Mouse (Mus musculus) MEL (cell line): Measurements from ENCODE around the gene Tmem203.
A peak's percentile ranks its signal among the peaks of the same experiment; 100 is the strongest.

Source experiments
- BHLHE40 ChIP-seq: IDR thresholded peaks from 2 replicates; pipeline ENCODE4 v1.6.1; 2012; ENCODE audit warnings: low read depth, mild to moderate bottlenecking, inconsistent platforms, low read length, improper control_type of control experiment, borderline replicate concordance
- CHD1 ChIP-seq: IDR thresholded peaks from 2 replicates; pipeline ENCODE4 v1.6.1; 2012; ENCODE audit warnings: low read depth, mild to moderate bottlenecking, inconsistent platforms, low read length, improper control_type of control experiment
- CHD2 ChIP-seq: IDR thresholded peaks from 2 replicates; pipeline ENCODE4 v1.6.1; 2011; ENCODE audit warnings: low read length, improper control_type of control experiment
- CTCF ChIP-seq, 3 experiments: IDR thresholded peaks in 2 of 3; conservative IDR thresholded peaks in 1 of 3; 2 replicates each; pipeline ENCODE4 v1.5.1; 2011 to 2012; ENCODE audit warnings: low read length in 3 of 3, low read depth in 2 of 3, mild to moderate bottlenecking in 2 of 3, improper control_type of control experiment in 1 of 3, inconsistent platforms in 1 of 3, mixed read lengths in 1 of 3, moderate library complexity in 1 of 3; ENCODE audit not compliant: control insufficient read depth in 1 of 3, insufficient read depth in 1 of 3, poor library complexity in 1 of 3, severe bottlenecking in 1 of 3
- EP300 ChIP-seq, 2 experiments: IDR thresholded peaks; 2 replicates each; pipeline ENCODE4 v1.6.1; 2011; ENCODE audit warnings: improper control_type of control experiment in 2 of 2, low read length in 2 of 2, low read depth in 1 of 2, mild to moderate bottlenecking in 1 of 2
- ETS1 ChIP-seq: IDR thresholded peaks from 2 replicates; pipeline ENCODE4 v1.6.1; 2012; ENCODE audit warnings: low read depth, mild to moderate bottlenecking, inconsistent platforms, low read length, improper control_type of control experiment, moderate library complexity
- HCFC1 ChIP-seq: IDR thresholded peaks from 2 replicates; pipeline ENCODE4 v1.6.1; 2012; ENCODE audit warnings: low read depth, mild to moderate bottlenecking, inconsistent platforms, low read length, improper control_type of control experiment, moderate library complexity
- MAX ChIP-seq: IDR thresholded peaks from 2 replicates; pipeline ENCODE4 v1.6.1; 2011; ENCODE audit warnings: low read length, improper control_type of control experiment
- POLR2A ChIP-seq, 2 experiments: IDR thresholded peaks; 2 replicates each; pipeline ENCODE4 v1.6.1; 2011 to 2012; ENCODE audit warnings: low read length in 2 of 2, mild to moderate bottlenecking in 2 of 2, control low read depth in 1 of 2, improper control_type of control experiment in 1 of 2, low read depth in 1 of 2, moderate library complexity in 1 of 2; ENCODE audit not compliant: control insufficient read depth in 1 of 2, insufficient read depth in 1 of 2, poor library complexity in 1 of 2
- POLR2AphosphoS2 ChIP-seq: IDR thresholded peaks from 2 replicates; pipeline ENCODE4 v1.6.1; 2011; ENCODE audit warnings: low read length, improper control_type of control experiment
- RAD21 ChIP-seq: IDR thresholded peaks from 2 replicates; pipeline ENCODE4 v1.6.1; 2011; ENCODE audit warnings: mild to moderate bottlenecking, low read depth, low read length, improper control_type of control experiment
- USF1 ChIP-seq: IDR thresholded peaks from 2 replicates; pipeline ENCODE4 v1.6.1; 2014; ENCODE audit warnings: low read depth, mild to moderate bottlenecking, inconsistent platforms, low read length, improper control_type of control experiment, moderate library complexity
- ZKSCAN1 ChIP-seq: IDR thresholded peaks from 2 replicates; pipeline ENCODE4 v1.6.1; 2012; ENCODE audit warnings: low read depth, mild to moderate bottlenecking, inconsistent platforms, low read length, improper control_type of control experiment, moderate library complexity

GRCm38 (mm10) chr2:25262291-25262767 lies 7.1 kb downstream of the Tmem203 start, which contains the start of gene Tprn:
- peak; percentile 90 to 93 for TF ChIP-seq POLR2A (IDR thresholded peaks at IDR 0.05; ENCODE audit: control insufficient read depth in 1 of 2, insufficient read depth in 1 of 2, low read depth in 1 of 2, low read length in 2 of 2, poor library complexity in 1 of 2)
- no peak for TF ChIP-seq BHLHE40
- no peak for TF ChIP-seq ETS1
- no peak for TF ChIP-seq RAD21
- TF ChIP-seq CTCF (IDR thresholded peaks at IDR 0.05 in 2 of 3, conservative IDR thresholded peaks at IDR 0.05 in 1 of 3; ENCODE audit: control insufficient read depth in 1 of 3, insufficient read depth in 1 of 3, low read depth in 2 of 3, low read length in 3 of 3, poor library complexity in 1 of 3, severe bottlenecking in 1 of 3) = no peak
- TF ChIP-seq MAX = peak; percentile 66
- TF ChIP-seq USF1 = no peak
- TF ChIP-seq POLR2AphosphoS2 = peak; percentile 55
- no peak for TF ChIP-seq EP300 (IDR thresholded peaks at IDR 0.05; ENCODE audit: low read depth in 1 of 2, low read length in 2 of 2)
- no peak for TF ChIP-seq ZKSCAN1
- TF ChIP-seq CHD2 = peak; percentile 88
- peak; percentile 86 for TF ChIP-seq HCFC1
- no peak for TF ChIP-seq CHD1
